Mouse (Mus musculus): ENCODE results near the gene Tlcd1. TPM values are rescaled to one million over a fixed set of nuclear protein-coding genes. Genes with fewer than 3 reads are reported as not detected.

The Tlcd1 gene
- polyA plus RNA-seq, 1 experiment from 2014 or later: 14.7 TPM

DNA sequence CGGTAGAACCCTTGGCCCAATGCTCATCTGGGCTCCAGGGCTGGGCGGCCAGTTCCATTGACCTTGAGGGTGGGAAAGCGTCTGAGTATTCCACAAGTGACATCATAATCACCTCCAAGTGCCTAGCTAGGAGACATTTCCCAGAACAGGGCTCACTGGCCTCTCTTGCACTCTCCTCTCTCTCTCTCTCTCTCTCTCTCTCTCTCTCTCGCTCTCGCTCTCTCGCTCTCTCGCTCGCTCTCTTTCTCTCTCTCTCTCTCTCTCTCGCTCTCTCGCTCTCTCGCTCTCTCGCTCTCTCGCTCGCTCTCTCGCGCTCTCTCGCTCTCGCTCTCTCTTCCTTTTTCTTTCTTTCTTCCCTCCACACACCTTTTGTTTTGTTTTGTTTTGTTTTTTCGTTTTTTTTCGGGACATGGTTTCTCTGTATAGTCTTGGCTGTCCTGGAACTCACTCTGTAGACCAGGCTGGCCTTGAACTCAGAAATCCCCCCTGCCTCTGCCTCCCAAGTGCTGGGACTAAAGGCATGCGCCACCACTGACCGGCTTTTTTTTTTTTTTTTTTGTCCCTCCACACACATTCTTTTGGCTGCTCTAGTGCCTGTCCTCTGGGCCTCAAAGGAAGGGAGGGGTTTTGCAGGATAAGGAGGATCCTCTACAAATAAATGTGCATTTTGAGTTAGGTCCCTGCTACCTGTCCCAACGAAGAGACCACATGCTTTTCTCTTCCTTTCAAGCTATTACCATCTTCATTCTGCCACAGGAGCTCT is 18.8 kb downstream of the Tlcd1 start:
- Histone ChIP-seq H3K27ac (replicated peaks in 1 of 2; ENCODE audit: control insufficient read depth in 1 of 2, insufficient read depth in 1 of 2, low read depth in 2 of 2, low read length in 2 of 2) (0 out of 4 replicates have a peak overlapping the region, but pooled peaks of 1 of the 2 experiments have one; percentile 14), H3K4me2 (ENCODE audit: low read length) (peak overlapping the region; percentile 78), H3K9ac (ENCODE audit: low read length) (peak overlapping the region; percentile 67), H3K27me3 (ENCODE audit: control insufficient read depth, insufficient read depth, low read length) (no peaks in the 10 kb centered on the region), H3K9me3 (ENCODE audit: control insufficient read depth, low read length) (no peaks in the 10 kb centered on the region), H3K4me1 (ENCODE audit: control insufficient read depth in 2 of 2, insufficient read depth in 2 of 2, low read length in 2 of 2) (peaks cover 8 to 11% of the 10 kb centered on the region in 2 experiments), H3K36me3 (ENCODE audit: control insufficient read depth, insufficient read depth, low read length) (peaks cover 27% of the 10 kb centered on the region), H3K4me3 (ENCODE audit: control insufficient read depth in 1 of 2, insufficient read depth in 1 of 2, low read depth in 1 of 2, low read length in 2 of 2) (peak overlapping the region; percentile 41 to 68)
- 48% methylated on average over 23 of the region's 23 CpGs for WGBS
- ATAC-seq (ENCODE audit: insufficient number of reproducible peaks, insufficient read depth, low FRiP score, low read depth): no peak

DNA sequence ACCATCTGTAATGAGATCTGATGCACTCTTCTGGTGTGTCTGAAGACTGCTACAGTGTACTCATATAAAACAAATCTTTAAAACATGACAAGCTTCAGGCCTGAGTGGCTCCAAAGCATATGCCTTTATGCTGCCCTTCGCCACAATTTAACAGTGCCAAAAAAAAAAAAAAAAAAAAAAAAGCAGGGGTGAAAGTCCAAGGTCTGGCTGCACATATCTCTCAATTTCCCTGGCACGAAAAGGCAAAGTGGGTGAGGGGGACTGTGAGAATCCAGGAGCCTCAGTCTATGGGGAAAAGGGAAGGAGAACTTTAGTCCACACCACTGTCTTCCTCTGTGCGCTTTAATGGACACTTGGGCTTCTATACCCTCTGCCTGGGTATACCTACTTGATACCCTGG is 25.9 kb downstream of the Tlcd1 start:
- Histone ChIP-seq H3K27me3 (ENCODE audit: control insufficient read depth, insufficient read depth, low read length) (no peaks in the 10 kb centered on the region), H3K9ac (ENCODE audit: low read length) (no peak overlapping the region), H3K4me3 (ENCODE audit: control insufficient read depth in 1 of 2, insufficient read depth in 1 of 2, low read depth in 1 of 2, low read length in 2 of 2) (no peak overlapping the region), H3K27ac (replicated peaks in 1 of 2; ENCODE audit: control insufficient read depth in 1 of 2, insufficient read depth in 1 of 2, low read depth in 2 of 2, low read length in 2 of 2) (no peak overlapping the region), H3K4me2 (ENCODE audit: low read length) (no peak overlapping the region), H3K4me1 (ENCODE audit: control insufficient read depth in 2 of 2, insufficient read depth in 2 of 2, low read length in 2 of 2) (no peaks in the 10 kb centered on the region), H3K36me3 (ENCODE audit: control insufficient read depth, insufficient read depth, low read length) (peaks cover 40% of the 10 kb centered on the region), H3K9me3 (ENCODE audit: control insufficient read depth, low read length) (no peaks in the 10 kb centered on the region)
- 92% methylated on average over 3 of the region's 3 CpGs for WGBS
- ATAC-seq (ENCODE audit: insufficient number of reproducible peaks, insufficient read depth, low FRiP score, low read depth): no peak

DNA sequence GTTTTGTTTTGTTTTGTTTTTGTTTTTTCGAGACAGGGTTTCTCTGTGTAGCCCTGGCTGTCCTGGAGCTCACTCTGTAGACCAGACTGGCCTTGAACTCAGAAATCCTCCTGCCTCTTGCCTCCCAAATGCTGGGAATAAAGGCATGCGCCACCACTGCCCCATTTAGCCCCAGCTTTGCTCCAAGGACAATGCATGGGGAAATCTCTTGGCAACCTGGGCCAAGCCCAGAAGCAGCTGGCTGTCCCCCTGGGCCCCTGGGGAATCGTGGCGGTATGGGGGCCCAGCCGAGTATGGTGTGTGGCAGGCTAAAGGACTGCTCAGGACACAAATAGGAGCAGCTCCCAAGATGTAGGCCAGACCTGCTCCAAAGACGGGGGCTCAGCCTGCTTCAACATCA is 27.8 kb downstream of the Tlcd1 start:
- 76% methylated on average over 6 of the region's 6 CpGs for WGBS
- no peak overlapping the region for H3K9ac ChIP-seq (ENCODE audit: low read length)
- H3K36me3 ChIP-seq (ENCODE audit: control insufficient read depth, insufficient read depth, low read length): peaks cover 59% of the 10 kb centered on the region

DNA sequence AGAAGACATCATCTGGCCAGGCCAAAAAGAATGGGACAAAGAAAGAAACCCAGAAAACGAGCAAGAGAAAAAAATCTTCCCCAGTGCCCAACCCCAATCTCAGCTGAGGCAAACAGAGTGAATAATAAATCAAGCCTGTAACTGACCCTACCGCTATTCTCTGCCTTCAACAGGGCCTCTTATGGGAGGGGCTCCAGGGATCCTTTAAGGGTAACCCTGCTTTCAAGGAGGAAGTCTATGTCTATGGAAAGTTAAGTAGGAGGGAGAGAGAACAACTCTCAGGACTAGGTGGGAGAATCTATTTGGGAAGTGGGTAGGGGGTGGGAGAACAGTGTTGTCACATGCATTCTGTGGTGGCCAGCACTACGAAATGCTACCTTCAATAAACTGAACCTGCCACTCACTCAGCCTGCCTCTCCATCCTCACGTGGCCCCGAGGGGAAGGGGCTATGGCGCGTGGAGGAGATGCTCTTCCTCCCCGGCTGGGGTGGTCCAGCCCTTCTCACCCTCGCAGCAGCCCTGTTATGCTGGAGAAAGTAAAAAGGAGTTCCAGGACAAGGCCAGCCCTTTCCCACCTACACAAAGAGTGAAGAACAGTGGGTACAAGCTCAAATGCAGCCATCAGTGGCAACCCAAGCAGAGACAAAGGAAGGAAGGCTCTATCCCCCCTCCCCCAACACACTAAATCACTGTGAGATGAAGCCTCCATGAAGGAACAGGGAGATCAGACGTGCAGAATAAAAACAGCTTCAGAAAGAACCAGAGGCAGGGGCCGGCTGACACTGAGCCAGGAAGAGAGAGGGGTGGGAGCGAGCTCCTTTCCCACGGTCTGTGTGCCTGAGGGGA is 29.1 kb downstream of the Tlcd1 start:
- ATAC-seq (ENCODE audit: insufficient number of reproducible peaks, insufficient read depth, low FRiP score, low read depth): no peak
- Histone ChIP-seq H3K36me3 (ENCODE audit: control insufficient read depth, insufficient read depth, low read length) (peaks cover 72% of the 10 kb centered on the region), H3K4me2 (ENCODE audit: low read length) (no peak overlapping the region), H3K4me1 (ENCODE audit: control insufficient read depth in 2 of 2, insufficient read depth in 2 of 2, low read length in 2 of 2) (no peaks in the 10 kb centered on the region), H3K27ac (replicated peaks in 1 of 2; ENCODE audit: control insufficient read depth in 1 of 2, insufficient read depth in 1 of 2, low read depth in 2 of 2, low read length in 2 of 2) (no peak overlapping the region), H3K9me3 (ENCODE audit: control insufficient read depth, low read length) (no peaks in the 10 kb centered on the region), H3K9ac (ENCODE audit: low read length) (no peak overlapping the region), H3K27me3 (ENCODE audit: control insufficient read depth, insufficient read depth, low read length) (no peaks in the 10 kb centered on the region), H3K4me3 (ENCODE audit: control insufficient read depth in 1 of 2, insufficient read depth in 1 of 2, low read depth in 1 of 2, low read length in 2 of 2) (no peak overlapping the region)
- 87% methylated on average over 13 of the region's 13 CpGs for WGBS

More for the DNA sequence above, 27.8 kb downstream of the Tlcd1 start:
- Histone ChIP-seq H3K27ac (replicated peaks in 1 of 2; ENCODE audit: control insufficient read depth in 1 of 2, insufficient read depth in 1 of 2, low read depth in 2 of 2, low read length in 2 of 2) (no peak overlapping the region), H3K4me3 (ENCODE audit: control insufficient read depth in 1 of 2, insufficient read depth in 1 of 2, low read depth in 1 of 2, low read length in 2 of 2) (no peak overlapping the region), H3K27me3 (ENCODE audit: control insufficient read depth, insufficient read depth, low read length) (no peaks in the 10 kb centered on the region), H3K4me1 (ENCODE audit: control insufficient read depth in 2 of 2, insufficient read depth in 2 of 2, low read length in 2 of 2) (no peaks in the 10 kb centered on the region), H3K4me2 (ENCODE audit: low read length) (no peak overlapping the region), H3K9me3 (ENCODE audit: control insufficient read depth, low read length) (no peaks in the 10 kb centered on the region)
- no peak for ATAC-seq (ENCODE audit: insufficient number of reproducible peaks, insufficient read depth, low FRiP score, low read depth)

DNA sequence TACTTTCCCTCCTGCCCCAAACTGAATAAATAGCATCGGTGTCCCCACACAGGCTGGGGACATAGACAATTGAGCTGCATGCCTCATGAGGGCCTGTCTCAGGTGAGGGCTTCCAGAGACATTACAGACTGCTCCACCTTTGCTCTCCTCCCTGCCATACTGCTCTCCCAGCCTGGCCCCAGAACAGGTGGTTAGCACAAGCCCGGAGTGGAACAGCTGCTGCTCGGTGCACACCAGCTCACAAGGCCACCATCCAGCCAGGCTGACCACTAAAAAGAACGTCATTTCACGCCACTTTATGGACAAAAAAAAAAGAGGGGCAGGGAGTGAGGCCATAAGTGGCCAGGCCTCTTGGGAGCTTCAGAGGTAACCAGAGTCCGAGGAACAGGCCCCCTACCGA is 30.7 kb downstream of the Tlcd1 start:
- Histone ChIP-seq H3K4me1 (ENCODE audit: control insufficient read depth in 2 of 2, insufficient read depth in 2 of 2, low read length in 2 of 2) (no peaks in the 10 kb centered on the region), H3K4me2 (ENCODE audit: low read length) (no peak overlapping the region), H3K4me3 (ENCODE audit: control insufficient read depth in 1 of 2, insufficient read depth in 1 of 2, low read depth in 1 of 2, low read length in 2 of 2) (no peak overlapping the region), H3K36me3 (ENCODE audit: control insufficient read depth, insufficient read depth, low read length) (peaks cover 88% of the 10 kb centered on the region), H3K27me3 (ENCODE audit: control insufficient read depth, insufficient read depth, low read length) (no peaks in the 10 kb centered on the region), H3K9ac (ENCODE audit: low read length) (no peak overlapping the region), H3K27ac (replicated peaks in 1 of 2; ENCODE audit: control insufficient read depth in 1 of 2, insufficient read depth in 1 of 2, low read depth in 2 of 2, low read length in 2 of 2) (no peak overlapping the region), H3K9me3 (ENCODE audit: control insufficient read depth, low read length) (no peaks in the 10 kb centered on the region)
- no peak for ATAC-seq (ENCODE audit: insufficient number of reproducible peaks, insufficient read depth, low FRiP score, low read depth)
- 90% methylated on average over 7 of the region's 7 CpGs for WGBS

DNA sequence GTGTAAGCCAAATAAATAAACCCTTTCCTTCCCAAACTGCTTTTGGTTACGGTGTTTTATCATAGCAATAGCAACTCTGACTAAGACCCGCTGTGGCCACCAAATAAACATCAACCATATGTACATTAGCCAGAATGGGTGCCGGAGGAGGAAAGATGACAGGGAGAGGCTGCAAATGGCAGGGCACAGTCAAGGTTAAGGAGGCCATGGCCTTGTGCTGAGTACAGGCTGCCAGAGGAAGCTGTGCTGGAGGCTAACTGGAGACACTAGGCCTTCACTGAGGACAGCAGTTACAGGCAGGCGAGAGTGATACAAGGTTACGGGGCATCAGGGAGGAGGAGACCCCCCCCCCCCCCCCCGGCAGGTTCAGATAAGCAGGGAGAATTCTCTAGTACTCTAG is 33.4 kb downstream of the Tlcd1 start:
- WGBS: 83% methylated on average over 6 of the region's 6 CpGs
- Histone ChIP-seq H3K4me3 (ENCODE audit: control insufficient read depth in 1 of 2, insufficient read depth in 1 of 2, low read depth in 1 of 2, low read length in 2 of 2) (no peak overlapping the region), H3K4me1 (ENCODE audit: control insufficient read depth in 2 of 2, insufficient read depth in 2 of 2, low read length in 2 of 2) (no peaks in the 10 kb centered on the region), H3K9ac (ENCODE audit: low read length) (no peak overlapping the region), H3K4me2 (ENCODE audit: low read length) (no peak overlapping the region), H3K36me3 (ENCODE audit: control insufficient read depth, insufficient read depth, low read length) (peaks cover 100% of the 10 kb centered on the region), H3K27ac (replicated peaks in 1 of 2; ENCODE audit: control insufficient read depth in 1 of 2, insufficient read depth in 1 of 2, low read depth in 2 of 2, low read length in 2 of 2) (no peak overlapping the region), H3K9me3 (ENCODE audit: control insufficient read depth, low read length) (no peaks in the 10 kb centered on the region), H3K27me3 (ENCODE audit: control insufficient read depth, insufficient read depth, low read length) (no peaks in the 10 kb centered on the region)
- ATAC-seq (ENCODE audit: insufficient number of reproducible peaks, insufficient read depth, low FRiP score, low read depth): no peak

DNA sequence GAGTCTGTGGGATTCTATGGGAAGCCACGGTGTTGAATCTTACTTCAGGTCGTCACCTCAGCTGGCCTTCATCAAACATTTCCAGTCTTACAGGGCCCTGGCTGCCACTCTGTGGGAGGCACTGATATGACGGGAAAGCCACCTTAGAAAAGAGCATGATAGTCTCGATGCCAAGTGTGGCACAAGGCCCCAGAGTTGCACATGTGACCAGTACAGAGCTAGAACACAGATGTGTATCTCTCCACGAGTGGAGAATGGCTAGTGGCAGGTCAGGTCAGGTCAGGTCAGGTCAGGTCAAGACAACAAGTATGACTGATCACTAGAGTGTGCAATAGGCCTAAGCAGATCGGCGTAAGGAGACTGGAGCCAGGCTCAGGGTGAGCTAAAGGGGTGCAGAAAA is 34.1 kb downstream of the Tlcd1 start:
- whole genome bisulfite sequencing: 75% methylated on average over 7 of the region's 7 CpGs
- Histone ChIP-seq H3K9ac (ENCODE audit: low read length) (no peak overlapping the region), H3K9me3 (ENCODE audit: control insufficient read depth, low read length) (no peaks in the 10 kb centered on the region), H3K4me1 (ENCODE audit: control insufficient read depth in 2 of 2, insufficient read depth in 2 of 2, low read length in 2 of 2) (no peaks in the 10 kb centered on the region), H3K36me3 (ENCODE audit: control insufficient read depth, insufficient read depth, low read length) (peaks cover 100% of the 10 kb centered on the region), H3K27me3 (ENCODE audit: control insufficient read depth, insufficient read depth, low read length) (no peaks in the 10 kb centered on the region), H3K4me3 (ENCODE audit: control insufficient read depth in 1 of 2, insufficient read depth in 1 of 2, low read depth in 1 of 2, low read length in 2 of 2) (no peak overlapping the region), H3K4me2 (ENCODE audit: low read length) (no peak overlapping the region), H3K27ac (replicated peaks in 1 of 2; ENCODE audit: control insufficient read depth in 1 of 2, insufficient read depth in 1 of 2, low read depth in 2 of 2, low read length in 2 of 2) (no peak overlapping the region)
- ATAC-seq (ENCODE audit: insufficient number of reproducible peaks, insufficient read depth, low FRiP score, low read depth): no peak
